Mouse (Mus musculus) liver, adult 2 months (tissue): ENCODE results near the gene Mrpl38. TPM values are rescaled to one million over a fixed set of nuclear protein-coding genes. Genes with fewer than 3 reads are reported as not detected.

Source experiments
- DNase-seq: peaks from one replicate; pipeline ENCODE4 v3.0.0-alpha.2; 2011; ENCODE audit warnings: low read depth, low spot score; ENCODE audit errors: extremely low read depth
- H3K27ac ChIP-seq: fragments of 200-500 bp; replicated peaks from 2 replicates; pipeline ENCODE4 v1.5.1; 2012; ENCODE audit warnings: low read depth, mild to moderate bottlenecking, control low read depth, inconsistent platforms, low read length; ENCODE audit not compliant: insufficient read depth
- H3K27me3 ChIP-seq: fragments of 200-500 bp; 2 replicates; pipeline ENCODE4 v1.6.1; 2012; ENCODE audit warnings: mild to moderate bottlenecking, moderate library complexity, low read length, inconsistent platforms; ENCODE audit not compliant: control insufficient read depth, insufficient read depth
- H3K36me3 ChIP-seq: fragments of 200-500 bp; 2 replicates; pipeline ENCODE4 v1.6.1; 2012; ENCODE audit warnings: low read length, inconsistent platforms; ENCODE audit not compliant: control insufficient read depth, insufficient read depth
- H3K4me1 ChIP-seq: fragments of 200-500 bp; 2 replicates; pipeline ENCODE4 v1.6.1; 2011; ENCODE audit warnings: low read length; ENCODE audit not compliant: control insufficient read depth, insufficient read depth
- H3K4me3 ChIP-seq: fragments of 200-500 bp; 2 replicates; pipeline ENCODE4 v1.5.1; 2011; ENCODE audit warnings: low read depth, mild to moderate bottlenecking, control low read depth, low read length, moderate library complexity; ENCODE audit not compliant: insufficient read depth
- H3K79me2 ChIP-seq: fragments of 200-500 bp; 2 replicates; pipeline ENCODE4 v1.6.1; 2012; ENCODE audit warnings: inconsistent platforms, mild to moderate bottlenecking, low read length, moderate library complexity; ENCODE audit not compliant: control insufficient read depth, insufficient read depth
- H3K9ac ChIP-seq: fragments of 200-500 bp; 2 replicates; pipeline ENCODE4 v1.6.1; 2012; ENCODE audit warnings: low read depth, mild to moderate bottlenecking, control low read depth, inconsistent platforms, low read length
- CTCF ChIP-seq: fragments of 200-500 bp; IDR thresholded peaks from 2 replicates; pipeline ENCODE4 v1.5.1; 2011; ENCODE audit warnings: low read depth, low read length, control low read depth
- POLR2A ChIP-seq: fragments of 200-500 bp; IDR thresholded peaks from 2 replicates; pipeline ENCODE4 v1.6.1; 2011; ENCODE audit warnings: low read length, control low read depth; ENCODE audit not compliant: insufficient read depth; ENCODE audit errors: extremely low read depth
- WGBS: fragments of 180-500 bp; shearing (Covaris S2); methylation state at CpG from one replicate; pipeline ENCODE4 v1.1.7; 2018; 5-methylcytosine and 5-hydroxymethylcytosine counted together
- polyA plus RNA-seq: library from polyadenylated mRNA; depleted of rRNA; stranded (reverse); fragments of >200 nt; gene quantifications from 2 replicates; pipeline ENCODE4 v1.2.3, GENCODE M21; 2012
- total RNA-seq: library from RNA; depleted of rRNA; stranded (reverse); fragments of >200 nt; gene quantifications from 2 replicates; pipeline ENCODE4 v1.2.3, GENCODE M21; 2014

The Mrpl38 gene
- total and polyA plus RNA-seq, 2 experiments, result 26.4 to 63.7 TPM

DNA sequence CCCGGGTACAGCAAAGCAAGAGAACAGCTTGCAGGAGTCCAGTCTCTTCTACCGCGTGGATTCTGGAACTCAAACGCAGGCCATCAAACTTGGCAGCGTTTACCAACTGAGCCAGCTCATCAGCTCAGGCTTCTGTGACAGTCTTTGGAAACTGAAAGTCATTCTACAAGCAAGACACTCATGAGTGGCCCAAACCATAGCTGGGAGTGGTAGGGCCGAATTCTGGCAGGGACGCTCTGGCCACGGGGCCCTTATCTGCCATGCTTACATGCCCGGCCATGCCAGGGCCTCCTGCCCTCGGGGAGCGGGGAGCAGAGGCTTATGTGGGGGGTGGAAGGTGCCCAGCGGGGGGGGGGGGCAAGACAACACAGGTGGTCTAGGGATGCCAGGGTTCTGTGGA is 35.1 kb downstream of the Mrpl38 start:
- DNase-seq, result peak; percentile 57
- WGBS, result 33% methylated on average over 12 of the region's 12 CpGs
- TF ChIP-seq POLR2A (no peak), CTCF (no peak)
- Histone ChIP-seq H3K79me2 (peaks cover 2% of the 10 kb centered on the region; the same call in 1 of the 2 replicates), H3K27ac (peak overlapping the region; percentile 48), H3K27me3 (no peaks in the 10 kb centered on the region), H3K9ac (no peak overlapping the region), H3K4me1 (peaks cover 42% of the 10 kb centered on the region), H3K36me3 (no peaks in the 10 kb centered on the region), H3K4me3 (no peak overlapping the region)

DNA sequence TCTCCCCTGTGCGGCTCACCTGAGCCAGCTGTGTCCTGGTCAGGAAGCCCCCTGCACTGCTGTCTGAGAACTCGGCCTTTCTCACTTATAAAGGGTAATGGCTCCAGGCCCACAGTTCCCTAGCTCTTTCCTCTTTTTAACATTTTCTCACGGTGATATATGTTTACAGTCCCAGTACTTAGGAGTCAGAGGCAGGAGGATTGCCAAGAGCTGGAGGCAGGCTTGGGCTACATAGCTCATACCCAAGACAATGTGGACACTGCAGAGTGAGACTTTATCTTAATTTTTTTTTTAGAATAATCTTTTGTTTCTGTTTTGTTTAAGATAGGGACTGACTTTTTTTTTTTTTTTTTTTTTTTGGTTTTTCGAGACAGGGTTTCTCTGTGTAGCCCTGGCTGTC is 36.2 kb downstream of the Mrpl38 start:
- H3K9ac ChIP-seq, result peak overlapping the region; percentile 40
- no peaks in the 10 kb centered on the region for H3K36me3 ChIP-seq
- 46% methylated on average over 3 of the region's 4 CpGs for WGBS
- H3K27ac ChIP-seq, result peak overlapping the region; percentile 78
- no peak for DNase-seq
- peaks cover 38% of the 10 kb centered on the region for H3K4me1 ChIP-seq
- H3K4me3 ChIP-seq, result no peak overlapping the region
- peaks cover 2% of the 10 kb centered on the region; the same call in 1 of the 2 replicates for H3K79me2 ChIP-seq
- no peaks in the 10 kb centered on the region for H3K27me3 ChIP-seq
- no peak for TF ChIP-seq POLR2A
- no peak for TF ChIP-seq CTCF

DNA sequence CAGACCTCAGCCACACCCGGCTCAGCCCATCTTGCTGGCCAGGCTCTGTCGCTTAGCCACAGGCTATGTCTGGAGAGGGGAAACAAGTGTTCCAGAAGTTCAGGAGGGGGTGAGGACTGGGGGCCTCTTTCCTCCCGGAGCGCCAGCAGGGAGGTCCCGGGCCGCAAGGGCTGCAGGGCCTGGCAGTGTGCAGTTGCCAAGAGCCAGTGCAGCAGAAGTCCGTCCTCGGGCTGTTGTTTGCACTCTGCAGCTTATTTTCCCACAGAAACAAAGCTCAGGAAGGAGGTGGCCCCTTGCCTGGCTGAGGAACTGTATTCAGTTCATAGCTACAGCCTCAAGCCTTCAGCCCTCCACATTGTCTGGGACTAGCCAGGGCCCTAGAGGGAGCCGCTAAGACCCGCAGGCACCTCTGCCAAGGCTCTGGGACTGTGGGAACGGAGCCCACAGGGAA is 36.7 kb downstream of the Mrpl38 start:
- Histone ChIP-seq H3K36me3 (no peaks in the 10 kb centered on the region), H3K79me2 (peaks cover 2% of the 10 kb centered on the region; the same call in 1 of the 2 replicates), H3K27me3 (no peaks in the 10 kb centered on the region), H3K9ac (peak overlapping the region; percentile 40), H3K4me3 (peak overlapping the region; percentile 29; the same call in 1 of the 2 replicates), H3K27ac (peak overlapping the region; percentile 78), H3K4me1 (peaks cover 36% of the 10 kb centered on the region)
- no peak for TF ChIP-seq CTCF
- WGBS, result 25% methylated on average over 11 of the region's 11 CpGs
- DNase-seq, result peak; percentile 43

DNA sequence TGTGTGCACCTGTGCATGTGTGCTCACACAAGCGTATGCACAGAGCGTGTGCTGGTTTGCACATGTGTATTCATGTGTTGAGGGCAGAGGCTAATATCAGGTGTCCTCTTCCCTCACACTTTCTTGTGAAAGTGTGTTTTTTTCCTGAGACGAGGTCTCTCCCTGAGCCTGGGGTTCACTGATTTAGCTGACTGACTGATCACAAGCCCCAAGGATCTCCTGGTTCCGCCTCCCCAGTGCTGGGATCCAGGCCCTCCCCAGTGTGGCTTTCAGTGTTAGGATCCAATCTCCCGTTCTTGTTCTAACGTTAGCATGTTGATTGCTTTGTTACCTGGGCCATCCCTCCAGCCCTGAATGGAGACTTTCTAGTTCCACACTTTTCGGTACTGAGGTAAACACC is 37.8 kb downstream of the Mrpl38 start:
- DNase-seq, result peak; percentile 50
- no peak overlapping the region for H3K4me3 ChIP-seq
- 51% methylated on average over 7 of the region's 7 CpGs for WGBS
- H3K27me3 ChIP-seq, result no peaks in the 10 kb centered on the region
- H3K27ac ChIP-seq, result peak overlapping the region; percentile 78
- H3K79me2 ChIP-seq, result peaks cover 1% of the 10 kb centered on the region; the same call in 1 of the 2 replicates
- TF ChIP-seq POLR2A (no peak), CTCF (no peak)
- no peaks in the 10 kb centered on the region for H3K36me3 ChIP-seq
- H3K4me1 ChIP-seq, result peaks cover 36% of the 10 kb centered on the region
- peak overlapping the region; percentile 42 for H3K9ac ChIP-seq

DNA sequence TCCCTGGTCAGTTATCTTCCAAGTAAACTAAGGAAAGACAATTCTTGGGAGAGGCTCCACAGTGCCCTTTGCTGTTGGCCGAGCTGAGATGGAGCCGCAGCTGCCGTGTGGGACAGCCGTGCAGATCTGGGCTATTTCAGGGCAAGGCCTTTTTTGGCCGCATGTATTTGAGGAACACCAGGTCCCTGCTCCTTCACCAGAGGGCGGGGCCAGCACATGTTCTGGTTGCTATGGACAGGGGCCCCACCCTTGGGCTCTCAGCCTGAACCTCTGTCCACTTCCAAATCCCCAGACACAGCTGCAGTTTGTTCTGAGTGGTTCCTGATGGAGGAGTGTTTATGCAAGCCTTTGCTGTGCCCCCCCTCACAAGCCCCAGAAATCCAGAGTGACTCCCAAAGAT is 38.3 kb downstream of the Mrpl38 start:
- Histone ChIP-seq H3K27ac (peak overlapping the region; percentile 85), H3K9ac (peak overlapping the region; percentile 77), H3K4me3 (peak overlapping the region; percentile 54), H3K79me2 (no peaks in the 10 kb centered on the region; the same call in 1 of the 2 replicates), H3K27me3 (no peaks in the 10 kb centered on the region), H3K4me1 (peaks cover 36% of the 10 kb centered on the region), H3K36me3 (no peaks in the 10 kb centered on the region)
- peak; percentile 72 for TF ChIP-seq POLR2A
- TF ChIP-seq CTCF, result no peak
- peak; percentile 91 for DNase-seq
- 17% methylated on average over 6 of the region's 6 CpGs for WGBS

DNA sequence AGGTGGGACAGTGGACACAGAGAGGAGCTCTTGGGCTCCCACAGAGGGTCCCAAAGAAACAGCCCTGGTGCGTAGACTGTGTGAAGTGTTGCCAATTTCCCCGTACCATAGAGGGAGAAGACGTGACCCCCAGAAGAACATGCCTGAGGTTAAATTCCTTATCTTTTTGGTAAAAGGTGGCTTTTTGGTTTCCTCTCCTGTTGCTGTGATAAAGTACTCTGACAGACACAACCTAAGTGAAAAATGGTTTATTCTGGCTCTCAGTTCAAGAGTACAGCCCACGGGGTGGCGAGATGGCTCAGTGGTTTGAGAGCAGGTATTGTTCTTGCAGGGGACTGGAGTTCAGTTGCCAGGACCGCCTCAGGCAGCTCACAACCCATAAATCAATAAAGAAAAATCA is 39.2 kb downstream of the Mrpl38 start:
- peak overlapping the region; percentile 54 for H3K4me3 ChIP-seq
- peak overlapping the region; percentile 65 for H3K9ac ChIP-seq
- no peak for DNase-seq
- peak overlapping the region; percentile 85 for H3K27ac ChIP-seq
- H3K27me3 ChIP-seq, result no peaks in the 10 kb centered on the region
- no peak for TF ChIP-seq POLR2A
- no peak for TF ChIP-seq CTCF
- H3K4me1 ChIP-seq, result peaks cover 41% of the 10 kb centered on the region
- H3K36me3 ChIP-seq, result no peaks in the 10 kb centered on the region
- 33% methylated on average over 6 of the region's 6 CpGs for WGBS
- no peaks in the 10 kb centered on the region; the same call in 1 of the 2 replicates for H3K79me2 ChIP-seq
